Mouse (Mus musculus) heart, embryonic 12.5 days (tissue): ENCODE data around the gene Galnt9. TPM values are rescaled to one million over a fixed set of nuclear protein-coding genes. Genes with fewer than 3 reads are reported as not detected.

Source experiments
- ATAC-seq: fragments of 200-750 bp; cut with Nextera tagmentation; 2 replicates; pipeline ENCODE4 v1.8.0; 2017; ENCODE audit warnings: moderate TSS enrichment, moderate library complexity; ENCODE audit not compliant: insufficient number of reproducible peaks, low FRiP score
- H3K27ac ChIP-seq: fragments of 300-500 bp; sonication (generic); 2 replicates; pipeline ENCODE4 v1.5.1; 2016; ENCODE audit warnings: mild to moderate bottlenecking, moderate library complexity; ENCODE audit not compliant: poor library complexity, severe bottlenecking
- H3K27me3 ChIP-seq: fragments of 300-500 bp; sonication (generic); replicated peaks from 2 replicates; pipeline ENCODE4 v1.6.1; 2016; ENCODE audit warnings: mild to moderate bottlenecking, moderate library complexity
- H3K36me3 ChIP-seq: fragments of 300-500 bp; sonication (generic); 2 replicates; pipeline ENCODE4 v1.6.1; 2016; ENCODE audit warnings: mild to moderate bottlenecking, moderate library complexity
- H3K4me1 ChIP-seq: fragments of 300-500 bp; sonication (generic); replicated peaks from 2 replicates; pipeline ENCODE4 v1.6.1; 2016; ENCODE audit warnings: mild to moderate bottlenecking
- H3K4me2 ChIP-seq: fragments of 300-500 bp; sonication (generic); 2 replicates; pipeline ENCODE4 v1.6.1; 2016; ENCODE audit warnings: mild to moderate bottlenecking, moderate library complexity
- H3K4me3 ChIP-seq: fragments of 300-500 bp; sonication (generic); 2 replicates; pipeline ENCODE4 v1.5.1; 2016; ENCODE audit warnings: mild to moderate bottlenecking
- H3K9ac ChIP-seq: fragments of 300-500 bp; sonication (generic); 2 replicates; pipeline ENCODE4 v1.6.1; 2016; ENCODE audit warnings: mild to moderate bottlenecking, moderate library complexity
- H3K9me3 ChIP-seq: fragments of 300-500 bp; sonication (generic); replicated peaks from 2 replicates; pipeline ENCODE4 v1.6.1; 2016; ENCODE audit warnings: mild to moderate bottlenecking, moderate library complexity
- WGBS: fragments of 180-500 bp; shearing (Covaris S2); methylation state at CpG from one replicate; pipeline ENCODE4 v1.1.7; 2016; 5-methylcytosine and 5-hydroxymethylcytosine counted together
- polyA plus RNA-seq: library from polyadenylated mRNA; unstranded; fragments of >200 nt; fragmentation: Nextera tagmentation; extraction: Ambion mirVana; gene quantifications from 2 replicates; pipeline ENCODE4 v1.2.1, GENCODE M21; 2016

Galnt9 gene
- polyA plus RNA-seq, 1 experiment from 2014 or later = not detected

DNA sequence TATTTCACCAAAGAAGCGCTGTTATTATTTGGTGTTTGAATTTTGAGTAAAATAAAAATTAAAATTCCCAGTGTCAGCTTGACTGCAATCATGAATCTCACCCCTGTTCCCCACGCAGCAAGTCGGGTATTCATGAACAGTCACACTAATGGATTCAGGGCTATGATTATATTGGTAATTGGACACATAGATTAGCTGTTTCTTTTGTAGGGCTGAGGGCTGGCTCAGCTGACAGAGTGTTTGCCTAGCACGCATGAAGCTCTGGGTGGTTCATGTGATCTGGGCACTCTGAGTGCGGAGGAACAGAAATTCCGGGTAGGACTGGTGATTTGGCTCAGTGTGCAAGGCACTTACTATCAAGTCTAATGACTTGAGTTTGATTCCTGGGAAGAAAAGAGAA is 33.8 kb upstream of the Galnt9 start:
- Histone ChIP-seq H3K4me1 (0 out of 2 replicates have a peak, but pooled peaks cover 3% of the 10 kb centered on the region), H3K27me3 (peaks cover 25% of the 10 kb centered on the region; the same call in 1 of the 2 replicates), H3K9me3 (no peaks in the 10 kb centered on the region), H3K9ac (no peak overlapping the region), H3K36me3 (no peaks in the 10 kb centered on the region), H3K4me3 (no peak overlapping the region), H3K27ac (no peak overlapping the region), H3K4me2 (no peak overlapping the region)
- 80% methylated on average over 6 of the region's 6 CpGs for WGBS
- ATAC-seq = no peak

DNA sequence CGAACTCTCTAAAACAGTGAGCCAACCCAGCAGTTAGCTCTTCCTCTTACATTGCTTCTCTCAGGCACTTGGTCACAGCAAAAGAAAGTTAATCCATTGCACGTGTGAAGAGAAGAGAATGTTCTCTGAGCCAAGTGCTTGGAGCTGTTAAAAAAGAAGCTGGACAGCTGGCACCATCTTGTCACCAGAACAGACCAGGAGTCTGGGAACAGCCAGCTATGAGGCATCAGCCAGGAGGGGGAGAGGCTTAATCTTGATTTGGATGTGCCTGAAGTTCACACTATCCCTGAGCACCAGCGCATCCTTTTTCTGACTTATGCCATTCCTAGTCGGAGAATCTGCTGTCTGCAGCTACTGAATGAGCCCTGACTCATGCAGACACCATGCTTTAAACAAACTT is 30.4 kb upstream of the Galnt9 start:
- ATAC-seq = no peak
- H3K9me3 ChIP-seq = no peaks in the 10 kb centered on the region
- no peak overlapping the region for H3K4me3 ChIP-seq
- whole genome bisulfite sequencing = 69% methylated on average over 4 of the region's 4 CpGs
- no peaks in the 10 kb centered on the region for H3K4me1 ChIP-seq
- H3K36me3 ChIP-seq = no peaks in the 10 kb centered on the region
- H3K9ac ChIP-seq = no peak overlapping the region
- H3K27me3 ChIP-seq = peaks cover 43% of the 10 kb centered on the region
- H3K27ac ChIP-seq = no peak overlapping the region
- H3K4me2 ChIP-seq = no peak overlapping the region

DNA sequence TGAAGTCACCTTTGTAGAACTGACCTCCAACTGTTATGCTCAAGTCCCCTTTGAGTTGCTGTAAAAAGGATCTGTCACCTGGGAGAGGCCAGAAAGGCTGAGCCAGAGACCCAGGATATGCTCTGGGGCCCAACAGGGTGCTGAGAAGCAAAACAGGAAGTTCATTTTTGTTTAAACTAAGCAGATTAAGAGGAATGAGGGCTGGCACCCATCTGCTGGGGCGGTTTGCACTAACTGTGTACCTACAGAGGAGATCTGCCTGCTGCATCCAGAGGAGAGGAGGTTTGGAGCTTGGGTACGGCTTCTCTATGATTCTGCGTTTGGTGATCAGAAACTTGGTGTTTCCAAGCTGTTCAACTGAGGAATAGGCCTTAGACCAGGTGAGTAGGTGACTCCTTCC is 29.5 kb upstream of the Galnt9 start:
- no peak overlapping the region for H3K27ac ChIP-seq

DNA sequence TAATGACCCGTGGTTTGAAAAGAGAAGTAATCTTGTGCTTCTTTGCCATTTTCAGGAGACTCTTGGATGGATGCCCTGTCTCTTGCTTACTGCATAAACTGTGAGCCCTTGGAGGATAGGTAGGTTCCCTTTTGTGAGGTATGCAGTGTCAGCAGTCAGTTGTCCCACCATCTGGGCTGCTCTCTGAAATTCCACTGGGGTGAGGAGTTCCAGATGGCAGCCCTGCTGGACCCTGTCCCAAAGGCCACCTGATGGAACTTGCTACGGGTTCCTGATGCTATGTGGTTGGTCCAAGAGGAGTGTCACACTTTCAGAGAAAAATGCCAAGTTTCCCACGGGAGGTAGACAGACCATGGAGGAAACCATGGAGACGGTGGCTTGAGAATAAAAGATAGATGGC is 27.8 kb upstream of the Galnt9 start:
- no peak overlapping the region for H3K9ac ChIP-seq
- no peaks in the 10 kb centered on the region for H3K9me3 ChIP-seq
- no peaks in the 10 kb centered on the region for H3K36me3 ChIP-seq
- H3K4me3 ChIP-seq = no peak overlapping the region
- ATAC-seq = no peak
- H3K27me3 ChIP-seq = peaks cover 43% of the 10 kb centered on the region
- H3K4me2 ChIP-seq = no peak overlapping the region
- no peak overlapping the region for H3K27ac ChIP-seq
- 71% methylated on average over 4 of the region's 4 CpGs for WGBS
- H3K4me1 ChIP-seq = no peaks in the 10 kb centered on the region

More for the DNA sequence above, 29.5 kb upstream of the Galnt9 start:
- Histone ChIP-seq H3K4me2 (no peak overlapping the region), H3K9me3 (no peaks in the 10 kb centered on the region), H3K36me3 (no peaks in the 10 kb centered on the region), H3K9ac (no peak overlapping the region), H3K4me1 (no peaks in the 10 kb centered on the region), H3K27me3 (peaks cover 43% of the 10 kb centered on the region), H3K4me3 (no peak overlapping the region)
- no peak for ATAC-seq
- WGBS = 66% methylated on average over 3 of the region's 3 CpGs

DNA sequence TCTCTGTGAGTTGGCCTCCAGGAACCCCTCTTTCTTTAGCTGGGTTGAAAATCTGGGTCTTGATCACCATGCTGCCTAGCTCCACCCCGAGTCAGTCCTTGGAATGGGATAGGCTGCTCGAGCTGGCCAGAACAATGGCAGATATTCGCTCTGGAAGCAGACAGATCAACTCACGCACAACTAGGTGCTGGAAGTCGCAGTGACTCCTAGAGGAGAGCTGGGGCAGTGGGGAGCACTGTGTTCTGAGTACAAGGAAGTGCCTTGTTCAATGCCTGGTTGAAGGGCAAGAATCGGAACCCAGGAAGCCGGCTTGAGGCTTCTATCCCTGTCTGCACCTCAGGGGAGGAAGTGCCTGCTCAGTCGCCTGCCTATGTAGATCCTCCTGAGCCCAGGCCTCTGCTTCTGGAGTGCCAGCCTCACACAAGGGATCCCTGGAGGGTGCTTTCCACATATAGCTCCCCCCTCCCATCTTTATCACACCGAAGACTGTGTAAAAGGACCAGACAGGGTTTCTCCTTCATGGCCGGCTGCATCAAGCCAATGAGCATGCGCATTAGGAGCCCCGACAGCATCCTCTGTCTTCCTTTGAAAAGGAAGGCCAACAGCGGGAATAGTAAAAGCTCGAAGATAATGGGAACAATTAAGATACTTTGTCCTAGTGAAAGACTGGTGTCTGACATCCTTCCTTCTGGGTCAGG is 25.9 kb upstream of the Galnt9 start:
- no peak overlapping the region for H3K4me3 ChIP-seq
- H3K4me2 ChIP-seq = no peak overlapping the region
- WGBS = 43% methylated on average over 14 of the region's 14 CpGs
- no peaks in the 10 kb centered on the region for H3K9me3 ChIP-seq
- no peak overlapping the region for H3K27ac ChIP-seq
- H3K9ac ChIP-seq = no peak overlapping the region
- H3K4me1 ChIP-seq = no peaks in the 10 kb centered on the region
- no peaks in the 10 kb centered on the region for H3K36me3 ChIP-seq
- no peak for ATAC-seq
- H3K27me3 ChIP-seq = peaks cover 30% of the 10 kb centered on the region

DNA sequence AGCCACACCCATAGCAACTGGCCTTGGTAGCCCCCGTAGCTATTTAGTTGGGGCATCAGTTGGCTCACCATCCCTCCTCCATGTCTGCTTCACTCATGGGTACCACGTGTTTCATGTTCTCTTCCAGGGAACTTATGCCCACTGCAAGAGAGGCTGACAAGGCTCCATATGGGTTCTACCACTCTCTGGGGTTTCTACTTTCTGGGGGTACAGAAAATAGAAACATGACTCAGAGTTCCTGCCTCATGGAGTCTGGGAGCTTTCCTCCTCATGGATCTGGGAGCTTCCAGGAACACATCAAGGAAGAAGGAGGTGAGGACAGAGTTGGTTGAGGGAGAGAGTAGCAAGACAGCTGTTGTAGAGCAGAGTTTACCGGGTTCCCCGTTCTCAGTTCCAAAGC is 23.2 kb upstream of the Galnt9 start:
- ATAC-seq = no peak
- Histone ChIP-seq H3K27ac (no peak overlapping the region), H3K4me2 (no peak overlapping the region), H3K9me3 (no peaks in the 10 kb centered on the region), H3K9ac (no peak overlapping the region), H3K4me3 (no peak overlapping the region), H3K4me1 (no peaks in the 10 kb centered on the region), H3K27me3 (peaks cover 16% of the 10 kb centered on the region), H3K36me3 (no peaks in the 10 kb centered on the region)
- WGBS = 79% methylated on average over 4 of the region's 4 CpGs

DNA sequence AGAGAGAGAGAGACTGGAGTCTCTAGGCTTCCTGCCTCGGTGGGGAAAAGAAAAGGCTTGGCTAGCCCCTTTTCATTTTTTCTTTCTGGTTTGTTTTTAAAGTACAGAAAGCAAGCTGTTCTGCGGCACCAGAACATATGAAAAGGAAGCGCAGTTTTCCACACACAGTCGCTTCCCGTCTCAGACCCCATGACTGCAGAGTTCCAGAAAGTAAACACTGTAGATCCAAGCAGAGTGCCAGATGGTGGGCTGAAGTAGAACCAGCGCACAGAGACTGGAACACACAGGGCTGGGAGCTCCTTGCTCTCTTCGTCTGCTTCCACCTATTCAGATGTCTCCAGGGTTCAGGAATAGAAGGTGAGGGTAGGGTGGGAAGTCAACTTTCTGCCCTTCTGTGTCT is 22.3 kb upstream of the Galnt9 start:
- 50% methylated on average over 7 of the region's 7 CpGs for WGBS
- H3K36me3 ChIP-seq = no peaks in the 10 kb centered on the region
- no peaks in the 10 kb centered on the region for H3K9me3 ChIP-seq
- H3K4me2 ChIP-seq = no peak overlapping the region
- ATAC-seq = no peak
- H3K9ac ChIP-seq = no peak overlapping the region
- no peak overlapping the region for H3K4me3 ChIP-seq
- no peak overlapping the region for H3K27ac ChIP-seq
- no peaks in the 10 kb centered on the region for H3K4me1 ChIP-seq
- peaks cover 10% of the 10 kb centered on the region for H3K27me3 ChIP-seq

DNA sequence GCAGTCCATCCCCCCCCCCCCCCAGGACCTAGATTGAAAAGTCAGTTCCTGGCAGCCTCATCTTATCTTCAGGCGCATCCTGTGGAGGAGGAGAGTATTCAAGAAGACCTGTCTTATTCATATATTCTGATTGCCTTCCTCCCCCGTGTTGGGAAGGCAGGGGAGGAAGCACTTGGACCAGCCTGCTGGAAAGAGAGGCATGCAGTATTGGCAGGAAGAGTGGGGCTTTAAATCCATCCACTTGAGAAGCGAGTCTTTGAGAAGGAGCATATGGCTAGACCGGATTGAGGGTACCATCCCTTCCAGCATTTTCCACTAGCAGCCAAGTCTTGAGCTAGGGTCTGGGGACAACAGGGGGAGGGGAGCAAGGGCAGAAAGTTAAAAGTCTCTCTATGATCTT is 20.9 kb upstream of the Galnt9 start:
- Histone ChIP-seq H3K9ac (no peak overlapping the region), H3K4me2 (no peak overlapping the region), H3K4me3 (no peak overlapping the region), H3K27me3 (peaks cover 2% of the 10 kb centered on the region), H3K27ac (no peak overlapping the region), H3K9me3 (no peaks in the 10 kb centered on the region), H3K36me3 (no peaks in the 10 kb centered on the region), H3K4me1 (no peaks in the 10 kb centered on the region)
- 45% methylated on average over 4 of the region's 4 CpGs for WGBS
- ATAC-seq = no peak

DNA sequence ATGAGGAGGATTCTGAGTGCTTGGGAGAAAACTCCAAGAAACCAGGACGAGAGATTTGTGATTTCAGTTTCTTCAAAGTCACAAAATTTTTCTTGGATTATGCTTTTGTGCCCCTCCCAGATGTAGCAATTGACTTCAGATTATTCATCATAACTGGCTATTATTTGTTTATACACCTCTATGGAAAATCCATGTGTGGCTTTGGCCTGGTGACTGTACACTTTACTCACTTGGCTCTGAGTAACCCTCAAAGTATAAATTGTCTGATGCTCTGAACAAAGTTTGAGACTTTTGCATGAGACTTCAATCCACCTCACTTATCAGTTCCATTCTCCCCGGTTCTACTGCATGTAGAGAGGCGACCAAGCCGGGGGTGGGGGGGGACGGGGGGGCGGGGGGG is 18.5 kb upstream of the Galnt9 start:
- no peak overlapping the region for H3K27ac ChIP-seq
- no peak overlapping the region for H3K9ac ChIP-seq
- 63% methylated on average over 6 of the region's 6 CpGs for WGBS
- H3K4me2 ChIP-seq = no peak overlapping the region
- H3K4me3 ChIP-seq = no peak overlapping the region
- H3K9me3 ChIP-seq = 0 out of 2 replicates have a peak, but pooled peaks cover 3% of the 10 kb centered on the region
- ATAC-seq = no peak
- H3K36me3 ChIP-seq = no peaks in the 10 kb centered on the region
- no peaks in the 10 kb centered on the region for H3K4me1 ChIP-seq
- H3K27me3 ChIP-seq = peaks cover 3% of the 10 kb centered on the region

DNA sequence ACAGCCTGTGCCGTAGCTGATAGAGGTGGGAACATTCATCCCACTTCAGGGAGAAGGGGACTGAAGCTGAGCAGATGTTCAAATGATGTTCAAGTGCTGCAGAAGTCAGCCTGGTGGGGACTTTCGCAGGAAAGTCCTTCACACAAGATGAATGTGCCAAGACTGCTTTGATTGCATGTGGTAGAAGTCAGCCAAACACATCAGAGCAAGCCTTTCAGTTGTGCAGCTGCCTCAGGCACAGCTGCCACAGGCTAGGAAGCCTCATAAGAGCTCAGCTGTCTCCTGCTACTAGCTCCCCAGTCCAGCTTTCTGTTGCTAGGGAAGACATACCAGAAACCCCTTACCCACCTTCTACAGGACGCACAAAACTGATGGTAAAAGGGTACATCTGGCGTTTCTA is 17.6 kb upstream of the Galnt9 start:
- Histone ChIP-seq H3K27ac (no peak overlapping the region), H3K36me3 (no peaks in the 10 kb centered on the region), H3K27me3 (peaks cover 3% of the 10 kb centered on the region), H3K9ac (no peak overlapping the region), H3K4me2 (no peak overlapping the region), H3K4me3 (no peak overlapping the region), H3K9me3 (0 out of 2 replicates have a peak, but pooled peaks cover 3% of the 10 kb centered on the region), H3K4me1 (no peaks in the 10 kb centered on the region)
- ATAC-seq = no peak
- WGBS = 80% methylated on average over 4 of the region's 4 CpGs

DNA sequence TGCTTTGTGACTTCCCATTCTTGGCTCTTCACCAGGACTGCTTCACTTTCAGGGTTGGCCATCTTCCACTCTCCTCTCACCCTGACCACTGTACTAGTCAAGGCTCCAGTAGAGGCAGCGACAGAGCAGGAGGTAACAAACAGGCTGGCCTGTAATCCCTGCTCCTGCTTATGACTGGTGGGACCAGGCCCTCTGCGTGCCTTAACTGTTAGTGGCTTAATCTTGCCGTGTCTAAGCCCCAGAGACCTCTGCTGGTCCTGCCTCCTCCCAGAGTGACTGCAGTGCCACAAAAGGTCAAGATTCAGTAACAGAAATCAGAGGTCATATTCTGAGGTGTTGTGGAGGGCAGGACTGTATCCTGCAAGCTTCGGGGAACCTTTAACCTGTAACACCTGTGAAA is 13.1 kb upstream of the Galnt9 start:
- H3K9me3 ChIP-seq = 0 out of 2 replicates have a peak, but pooled peaks cover 6% of the 10 kb centered on the region
- H3K27ac ChIP-seq = no peak overlapping the region
- no peaks in the 10 kb centered on the region for H3K4me1 ChIP-seq
- no peak for ATAC-seq
- whole genome bisulfite sequencing = 62% methylated on average over 4 of the region's 4 CpGs
- H3K4me3 ChIP-seq = no peak overlapping the region
- H3K27me3 ChIP-seq = peaks cover 3% of the 10 kb centered on the region; the same call in 1 of the 2 replicates
- H3K4me2 ChIP-seq = no peak overlapping the region
- H3K36me3 ChIP-seq = no peaks in the 10 kb centered on the region
- no peak overlapping the region for H3K9ac ChIP-seq

DNA sequence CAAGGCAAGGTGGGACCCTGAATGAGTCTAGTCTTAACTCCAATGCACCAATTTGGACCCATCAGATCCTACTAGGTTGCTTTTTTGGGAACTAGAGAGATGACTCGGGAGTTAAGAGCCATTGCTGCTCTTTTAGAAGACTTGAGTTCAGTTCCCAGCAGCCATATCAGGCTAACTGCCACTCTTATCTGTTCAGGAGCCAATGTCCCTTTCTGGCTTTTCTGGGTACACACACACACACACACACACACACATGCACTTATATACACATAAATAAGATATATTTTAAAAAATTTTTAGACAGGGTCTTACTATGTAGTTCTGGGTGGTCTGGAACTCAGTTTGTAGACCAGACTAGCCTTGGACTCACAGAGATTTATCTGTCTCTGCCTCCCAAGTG is 9.8 kb upstream of the Galnt9 start:
- Histone ChIP-seq H3K27me3 (peaks cover 8% of the 10 kb centered on the region; the same call in 1 of the 2 replicates), H3K9me3 (0 out of 2 replicates have a peak, but pooled peaks cover 6% of the 10 kb centered on the region), H3K27ac (no peak overlapping the region), H3K9ac (no peak overlapping the region), H3K4me3 (no peak overlapping the region), H3K36me3 (no peaks in the 10 kb centered on the region), H3K4me1 (no peaks in the 10 kb centered on the region), H3K4me2 (no peak overlapping the region)
- WGBS = 46% methylated on average over 1 of the region's 1 CpGs
- no peak for ATAC-seq
